Mouse (Mus musculus): ENCODE data around the gene Hdac5. TPM values are rescaled to one million over a fixed set of nuclear protein-coding genes. Genes with fewer than 3 reads are reported as not detected.

Hdac5 gene
- polyA plus RNA-seq, 1 experiment from 2014 or later, result 59.8 TPM

GRCm38 (mm10) chr11:102145471-102146001 lies 84.4 kb downstream of the Hdac5 start, which contains the start of gene Nags:
Gene Nags (plus strand): TSS chr11:102145513.
- Histone ChIP-seq H3K27me3 (ENCODE audit: insufficient read depth, low read length) (peaks cover 55% of the 10 kb centered on the region), H3K4me3 (ENCODE audit: low read length) (peak within 1 kb of the TSS; percentile 40), H3K9me3 (ENCODE audit: low read length) (no peaks in the 10 kb centered on the region), H3K27ac (ENCODE audit: low read length) (no peak within 1 kb of the TSS), H3K9ac (replicated peaks; ENCODE audit: low read length) (peak within 1 kb of the TSS; percentile 38; the same call in 1 of the 2 replicates), H3K4me1 (ENCODE audit: insufficient read depth, low read length) (peaks cover 22% of the 10 kb centered on the region; the same call in 1 of the 2 replicates), H3K36me3 (ENCODE audit: insufficient read depth, low read length) (no peaks in the 10 kb centered on the region), H3K4me2 (replicated peaks; ENCODE audit: low read depth, low read length) (peak within 1 kb of the TSS; percentile 59)
- 1% methylated on average over 50 of the region's 50 CpGs for WGBS
- peak; percentile 24; the same call in 1 of the 2 replicates for ATAC-seq (ENCODE audit: low FRiP score, low TSS enrichment)

GRCm38 (mm10) chr11:102144957-102145470 lies 85.0 kb downstream of the Hdac5 start:
- no peak; the same call in 1 of the 2 replicates for ATAC-seq (ENCODE audit: low FRiP score, low TSS enrichment)
- Histone ChIP-seq H3K4me2 (replicated peaks; ENCODE audit: low read depth, low read length) (peak overlapping the region; percentile 59), H3K9ac (replicated peaks; ENCODE audit: low read length) (no peak overlapping the region), H3K4me3 (ENCODE audit: low read length) (peak overlapping the region; percentile 40), H3K9me3 (ENCODE audit: low read length) (no peaks in the 10 kb centered on the region), H3K27ac (ENCODE audit: low read length) (no peak overlapping the region), H3K27me3 (ENCODE audit: insufficient read depth, low read length) (peaks cover 55% of the 10 kb centered on the region), H3K36me3 (ENCODE audit: insufficient read depth, low read length) (no peaks in the 10 kb centered on the region), H3K4me1 (ENCODE audit: insufficient read depth, low read length) (peaks cover 22% of the 10 kb centered on the region; the same call in 1 of the 2 replicates)
- 26% methylated on average over 13 of the region's 13 CpGs for WGBS

Small RNA genes lying within 50 kb of the gene (microRNA-seq; reads per million reads assigned to microRNA genes)
- gene Mir8101, result 1.6 reads per million, percentile 3 among the genes with 10 or more reads in this experiment

Other genes starting within 250 kb of the Hdac5 start
- not detected in 2 replicates for gene Cfap97d1, start 245.9 kb downstream of the Hdac5 start, polyA plus RNA-seq (2015; fragmentation: Nextera tagmentation; extraction: Ambion mirVana)
- gene Dusp3, start 243.2 kb downstream of the Hdac5 start, polyA plus RNA-seq (2015; fragmentation: Nextera tagmentation; extraction: Ambion mirVana), result 39.6 and 39.7 TPM in 2 replicates
- 7.2 and 9.0 TPM in 2 replicates for gene Mpp3, start 201.7 kb downstream of the Hdac5 start, polyA plus RNA-seq (2015; fragmentation: Nextera tagmentation; extraction: Ambion mirVana)
- gene Cd300lg, start 188.7 kb downstream of the Hdac5 start, polyA plus RNA-seq (2015; fragmentation: Nextera tagmentation; extraction: Ambion mirVana), result 1.3 and 1.8 TPM in 2 replicates
- gene Mpp2, start 141.7 kb downstream of the Hdac5 start, polyA plus RNA-seq (2015; fragmentation: Nextera tagmentation; extraction: Ambion mirVana), result 14.4 and 16.4 TPM in 2 replicates
- gene Ppy, start 128.8 kb downstream of the Hdac5 start, polyA plus RNA-seq (2015; fragmentation: Nextera tagmentation; extraction: Ambion mirVana), result not detected in 2 replicates
- gene Pyy, start 122.3 kb downstream of the Hdac5 start, polyA plus RNA-seq (2015; fragmentation: Nextera tagmentation; extraction: Ambion mirVana), result not detected in 2 replicates
- 0.10 and 0.17 TPM in 2 replicates for gene Nags, start 84.7 kb downstream of the Hdac5 start, polyA plus RNA-seq (2015; fragmentation: Nextera tagmentation; extraction: Ambion mirVana)
- gene Tmem101, start 73.8 kb downstream of the Hdac5 start, polyA plus RNA-seq (2015; fragmentation: Nextera tagmentation; extraction: Ambion mirVana), result 42.7 and 43.1 TPM in 2 replicates
- 90.2 and 108 TPM in 2 replicates for gene Lsm12, start 44.9 kb downstream of the Hdac5 start, polyA plus RNA-seq (2015; fragmentation: Nextera tagmentation; extraction: Ambion mirVana)
- gene G6pc3, start 40.5 kb downstream of the Hdac5 start, polyA plus RNA-seq (2015; fragmentation: Nextera tagmentation; extraction: Ambion mirVana), result 46.0 and 49.9 TPM in 2 replicates
- gene BC030867, start 18.7 kb upstream of the Hdac5 start, polyA plus RNA-seq (2015; fragmentation: Nextera tagmentation; extraction: Ambion mirVana), result 21.2 and 24.6 TPM in 2 replicates
- gene Asb16, start 38.6 kb upstream of the Hdac5 start, polyA plus RNA-seq (2015; fragmentation: Nextera tagmentation; extraction: Ambion mirVana), result not detected in 2 replicates
- gene Tmub2, start 54.8 kb upstream of the Hdac5 start, polyA plus RNA-seq (2015; fragmentation: Nextera tagmentation; extraction: Ambion mirVana), result 64.4 and 66.7 TPM in 2 replicates
- gene Atxn7l3, start 66.5 kb upstream of the Hdac5 start, polyA plus RNA-seq (2015; fragmentation: Nextera tagmentation; extraction: Ambion mirVana), result 12.4 and 13.3 TPM in 2 replicates
- gene Ubtf, start 89.6 kb upstream of the Hdac5 start, polyA plus RNA-seq (2015; fragmentation: Nextera tagmentation; extraction: Ambion mirVana), result 94.7 and 97.3 TPM in 2 replicates
- 9.0 and 9.6 TPM in 2 replicates for gene Slc4a1, start 136.0 kb upstream of the Hdac5 start, polyA plus RNA-seq (2015; fragmentation: Nextera tagmentation; extraction: Ambion mirVana)
- gene Rundc3a, start 163.2 kb upstream of the Hdac5 start, polyA plus RNA-seq (2015; fragmentation: Nextera tagmentation; extraction: Ambion mirVana), result 3.3 and 3.9 TPM in 2 replicates
- gene Slc25a39, start 177.8 kb upstream of the Hdac5 start, polyA plus RNA-seq (2015; fragmentation: Nextera tagmentation; extraction: Ambion mirVana), result 337 and 360 TPM in 2 replicates
- 208 and 213 TPM in 2 replicates for gene Grn, start 200.1 kb upstream of the Hdac5 start, polyA plus RNA-seq (2015; fragmentation: Nextera tagmentation; extraction: Ambion mirVana)
- 5.3 and 5.8 TPM in 2 replicates for gene Fam171a2, start 217.5 kb upstream of the Hdac5 start, polyA plus RNA-seq (2015; fragmentation: Nextera tagmentation; extraction: Ambion mirVana)
- 10.2 and 10.8 TPM in 2 replicates for gene Itga2b, start 240.0 kb upstream of the Hdac5 start, polyA plus RNA-seq (2015; fragmentation: Nextera tagmentation; extraction: Ambion mirVana)

Measured in kidney, embryonic 16.5 days (tissue).